Mouse (Mus musculus) embryonic facial prominence, embryonic 15.5 days (tissue): ENCODE results near the gene Fer1l5. TPM values are rescaled to one million over a fixed set of nuclear protein-coding genes. Genes with fewer than 3 reads are reported as not detected.
A peak's percentile ranks its signal among the peaks of the same experiment; 100 is the strongest.

Experiments used
- ATAC-seq: fragments of 200-750 bp; cut with Nextera tagmentation; 2 replicates; pipeline ENCODE4 v1.8.0; 2017; ENCODE audit warnings: low read depth, moderate TSS enrichment; ENCODE audit not compliant: insufficient number of reproducible peaks, low FRiP score, low TSS enrichment
- H3K27ac ChIP-seq: fragments of 300-500 bp; sonication (generic); replicated peaks from 2 replicates; pipeline ENCODE4 v1.5.1; 2015; ENCODE audit warnings: mild to moderate bottlenecking, inconsistent platforms
- H3K27me3 ChIP-seq: fragments of 300-500 bp; sonication (generic); 2 replicates; pipeline ENCODE4 v1.6.1; 2015; ENCODE audit warnings: inconsistent platforms
- H3K36me3 ChIP-seq: fragments of 300-500 bp; sonication (generic); 2 replicates; pipeline ENCODE4 v1.6.1; 2015; ENCODE audit warnings: mild to moderate bottlenecking, inconsistent platforms
- H3K4me1 ChIP-seq: fragments of 300-500 bp; sonication (generic); 2 replicates; pipeline ENCODE4 v1.6.1; 2015; ENCODE audit warnings: inconsistent platforms
- H3K4me2 ChIP-seq: fragments of 300-500 bp; sonication (generic); replicated peaks from 2 replicates; pipeline ENCODE4 v1.6.1; 2015; ENCODE audit warnings: mild to moderate bottlenecking, inconsistent platforms
- H3K4me3 ChIP-seq: fragments of 300-500 bp; sonication (generic); replicated peaks from 2 replicates; pipeline ENCODE4 v1.5.1; 2015; ENCODE audit warnings: mild to moderate bottlenecking, inconsistent platforms
- H3K9ac ChIP-seq: fragments of 300-500 bp; sonication (generic); 2 replicates; pipeline ENCODE4 v1.6.1; 2015; ENCODE audit warnings: inconsistent platforms
- H3K9me3 ChIP-seq: fragments of 300-500 bp; sonication (generic); replicated peaks from 2 replicates; pipeline ENCODE4 v1.6.1; 2016; ENCODE audit warnings: inconsistent platforms
- WGBS: fragments of 180-500 bp; shearing (Covaris S2); methylation state at CpG from one replicate; pipeline ENCODE4 v1.1.7; 2015; 5-methylcytosine and 5-hydroxymethylcytosine counted together
- polyA plus RNA-seq: library from polyadenylated mRNA; unstranded; fragments of >200 nt; fragmentation: Nextera tagmentation; extraction: Ambion mirVana; gene quantifications from 2 replicates; pipeline ENCODE4 v1.2.1, GENCODE M21; 2015

Fer1l5 gene
- polyA plus RNA-seq, 1 experiment from 2014 or later = 1.0 TPM

GRCm38 (mm10) chr1:36433616-36434015 lies 61.5 kb downstream of the Fer1l5 start:
- ATAC-seq = no peak
- Histone ChIP-seq H3K36me3 (peaks cover 86% of the 10 kb centered on the region), H3K9ac (no peak overlapping the region), H3K27me3 (no peaks in the 10 kb centered on the region), H3K27ac (no peak overlapping the region), H3K9me3 (no peaks in the 10 kb centered on the region), H3K4me1 (no peaks in the 10 kb centered on the region), H3K4me3 (no peak overlapping the region), H3K4me2 (no peak overlapping the region)
- 86% methylated on average over 3 of the region's 3 CpGs for WGBS

- Histone ChIP-seq H3K27ac (no peak overlapping the region), H3K36me3 (peaks cover 88% of the 10 kb centered on the region), H3K9me3 (no peaks in the 10 kb centered on the region), H3K27me3 (no peaks in the 10 kb centered on the region), H3K4me1 (no peaks in the 10 kb centered on the region), H3K4me3 (no peak overlapping the region), H3K9ac (no peak overlapping the region), H3K4me2 (no peak overlapping the region)
- no peak for ATAC-seq
- WGBS = 59% methylated on average over 4 of the region's 4 CpGs
Observed at GRCm38 (mm10) chr1:36435071-36435470, 63.0 kb downstream of the Fer1l5 start.

- Histone ChIP-seq H3K36me3 (peaks cover 78% of the 10 kb centered on the region), H3K9ac (no peak overlapping the region), H3K9me3 (no peaks in the 10 kb centered on the region), H3K4me3 (no peak overlapping the region), H3K4me1 (no peaks in the 10 kb centered on the region), H3K4me2 (no peak overlapping the region), H3K27me3 (no peaks in the 10 kb centered on the region), H3K27ac (no peak overlapping the region)
- whole genome bisulfite sequencing = 92% methylated on average over 6 of the region's 6 CpGs
- ATAC-seq = no peak
Observed at GRCm38 (mm10) chr1:36436515-36436914, 64.4 kb downstream of the Fer1l5 start.

- H3K4me1 ChIP-seq = no peaks in the 10 kb centered on the region
- no peak for ATAC-seq
- WGBS = 88% methylated on average over 3 of the region's 3 CpGs
- H3K4me2 ChIP-seq = no peak overlapping the region
- H3K9ac ChIP-seq = no peak overlapping the region
- no peaks in the 10 kb centered on the region for H3K9me3 ChIP-seq
- no peak overlapping the region for H3K4me3 ChIP-seq
- no peak overlapping the region for H3K27ac ChIP-seq
- no peaks in the 10 kb centered on the region for H3K27me3 ChIP-seq
- H3K36me3 ChIP-seq = peaks cover 78% of the 10 kb centered on the region
Observed at GRCm38 (mm10) chr1:36437223-36437622, 65.1 kb downstream of the Fer1l5 start.

- Histone ChIP-seq H3K36me3 (peaks cover 59% of the 10 kb centered on the region), H3K9me3 (no peaks in the 10 kb centered on the region), H3K9ac (no peak overlapping the region), H3K4me1 (peaks cover 10% of the 10 kb centered on the region; the same call in 1 of the 2 replicates), H3K4me3 (no peak overlapping the region), H3K4me2 (no peak overlapping the region), H3K27ac (no peak overlapping the region), H3K27me3 (no peaks in the 10 kb centered on the region)
- no peak for ATAC-seq
- WGBS = 74% methylated on average over 4 of the region's 4 CpGs
Observed at GRCm38 (mm10) chr1:36441101-36441500, 69.0 kb downstream of the Fer1l5 start.

GRCm38 (mm10) chr1:36444471-36445464 lies 72.7 kb downstream of the Fer1l5 start, which contains the start of gene Lman2l:
TSS of gene Lman2l (minus strand) at chr1:36445271.
- H3K9me3 ChIP-seq = no peaks in the 10 kb centered on the region
- peak; percentile 98 for ATAC-seq

GRCm38 (mm10) chr1:36445508-36445907 lies 73.4 kb downstream of the Fer1l5 start:
- 44% methylated on average over 8 of the region's 8 CpGs for WGBS
- H3K9ac ChIP-seq = no peak overlapping the region
- no peaks in the 10 kb centered on the region for H3K27me3 ChIP-seq
- H3K27ac ChIP-seq = peak overlapping the region; percentile 52
- peak overlapping the region; percentile 86 for H3K4me3 ChIP-seq
- H3K9me3 ChIP-seq = no peaks in the 10 kb centered on the region
- peaks cover 10% of the 10 kb centered on the region; the same call in 1 of the 2 replicates for H3K4me1 ChIP-seq
- ATAC-seq = no peak
- H3K4me2 ChIP-seq = peak overlapping the region; percentile 24; the same call in 1 of the 2 replicates
- H3K36me3 ChIP-seq = peaks cover 21% of the 10 kb centered on the region

More at GRCm38 (mm10) chr1:36444471-36445464, 72.7 kb downstream of the Fer1l5 start, which contains the start of gene Lman2l:
- Histone ChIP-seq H3K27ac (peak within 1 kb of the TSS; percentile 82), H3K27me3 (no peaks in the 10 kb centered on the region), H3K4me1 (peaks cover 10% of the 10 kb centered on the region; the same call in 1 of the 2 replicates), H3K4me2 (peak within 1 kb of the TSS; percentile 81), H3K4me3 (peak within 1 kb of the TSS; percentile 86), H3K9ac (peak within 1 kb of the TSS; percentile 70), H3K36me3 (peaks cover 23% of the 10 kb centered on the region)
- WGBS = under 1% methylated on average over 57 of the region's 57 CpGs

- Histone ChIP-seq H3K27me3 (no peaks in the 10 kb centered on the region), H3K4me3 (no peak overlapping the region), H3K9ac (no peak overlapping the region), H3K27ac (no peak overlapping the region), H3K4me1 (peaks cover 10% of the 10 kb centered on the region; the same call in 1 of the 2 replicates), H3K4me2 (no peak overlapping the region), H3K9me3 (no peaks in the 10 kb centered on the region), H3K36me3 (peaks cover 20% of the 10 kb centered on the region)
- ATAC-seq = no peak
- WGBS = 78% methylated on average over 5 of the region's 5 CpGs
Observed at GRCm38 (mm10) chr1:36446106-36446824, 74.2 kb downstream of the Fer1l5 start.

GRCm38 (mm10) chr1:36446841-36447240 lies 74.8 kb downstream of the Fer1l5 start:
- Histone ChIP-seq H3K36me3 (peaks cover 14% of the 10 kb centered on the region), H3K9ac (no peak overlapping the region), H3K4me2 (no peak overlapping the region), H3K27ac (no peak overlapping the region), H3K9me3 (no peaks in the 10 kb centered on the region), H3K27me3 (no peaks in the 10 kb centered on the region), H3K4me1 (peaks cover 10% of the 10 kb centered on the region; the same call in 1 of the 2 replicates), H3K4me3 (no peak overlapping the region)
- ATAC-seq = no peak
- WGBS = 85% methylated on average over 5 of the region's 5 CpGs

GRCm38 (mm10) chr1:36454055-36454815 lies 82.1 kb downstream of the Fer1l5 start:
- Histone ChIP-seq H3K4me3 (no peak overlapping the region), H3K4me1 (no peaks in the 10 kb centered on the region), H3K4me2 (no peak overlapping the region), H3K9ac (no peak overlapping the region), H3K27me3 (no peaks in the 10 kb centered on the region), H3K36me3 (no peaks in the 10 kb centered on the region), H3K9me3 (no peaks in the 10 kb centered on the region), H3K27ac (no peak overlapping the region)
- no peak for ATAC-seq
- WGBS = 79% methylated on average over 6 of the region's 6 CpGs
